Mouse (Mus musculus) adrenal gland, adult 2 months (tissue): ENCODE data around the gene Tldc2. TPM values are rescaled to one million over a fixed set of nuclear protein-coding genes. Genes with fewer than 3 reads are reported as not detected.

Source experiments
- DNase-seq: peaks from one replicate; pipeline ENCODE4 v3.0.0; 2021
- polyA plus RNA-seq: library from polyadenylated mRNA; depleted of rRNA; stranded (reverse); fragments of >200 nt; gene quantifications from 2 replicates; pipeline ENCODE4 v1.2.3, GENCODE M21; 2012
- total RNA-seq, 2 experiments: library from RNA; stranded (reverse); gene quantifications; 2 replicates each; pipeline ENCODE4 v1.2.3; 2021

The Tldc2 gene
- total and polyA plus RNA-seq, 3 experiments: 0.19 TPM; not detected in 2

DNA sequence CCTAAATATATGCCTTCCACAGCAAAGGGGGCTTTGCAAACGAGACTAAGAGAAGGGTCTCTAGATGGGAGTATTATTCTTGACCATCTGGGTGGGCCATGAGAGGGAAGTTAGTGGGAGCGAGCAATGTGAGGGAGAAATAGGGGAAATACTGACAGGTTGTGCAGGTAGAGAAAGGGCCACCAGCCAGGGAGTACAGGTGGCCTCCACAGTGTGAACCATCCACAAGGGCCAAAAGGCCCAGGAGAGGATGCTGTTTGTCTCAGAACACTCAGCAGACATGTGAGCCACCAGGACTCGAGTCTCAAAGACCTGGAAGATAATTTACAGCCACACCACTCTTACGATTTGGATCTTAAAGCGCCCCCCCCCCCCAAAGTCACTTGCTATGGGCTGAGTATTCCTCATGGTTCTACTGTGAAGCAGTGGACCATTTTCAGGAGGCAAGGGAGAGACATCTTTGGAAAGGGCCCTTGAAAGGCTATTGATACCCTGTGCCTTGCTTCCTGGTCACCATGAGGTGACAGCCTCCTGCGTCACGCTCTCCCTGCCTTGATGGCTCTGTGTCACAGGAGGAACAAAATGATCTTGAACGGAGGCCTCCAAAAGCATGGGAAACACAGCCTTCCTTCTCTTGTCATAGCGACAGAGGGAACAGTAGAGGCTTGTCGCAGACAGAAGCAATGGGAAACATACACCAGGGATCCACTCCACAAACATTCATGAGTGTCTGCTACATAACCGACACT is 26.1 kb upstream of the Tldc2 start:
- no peak for DNase-seq

DNA sequence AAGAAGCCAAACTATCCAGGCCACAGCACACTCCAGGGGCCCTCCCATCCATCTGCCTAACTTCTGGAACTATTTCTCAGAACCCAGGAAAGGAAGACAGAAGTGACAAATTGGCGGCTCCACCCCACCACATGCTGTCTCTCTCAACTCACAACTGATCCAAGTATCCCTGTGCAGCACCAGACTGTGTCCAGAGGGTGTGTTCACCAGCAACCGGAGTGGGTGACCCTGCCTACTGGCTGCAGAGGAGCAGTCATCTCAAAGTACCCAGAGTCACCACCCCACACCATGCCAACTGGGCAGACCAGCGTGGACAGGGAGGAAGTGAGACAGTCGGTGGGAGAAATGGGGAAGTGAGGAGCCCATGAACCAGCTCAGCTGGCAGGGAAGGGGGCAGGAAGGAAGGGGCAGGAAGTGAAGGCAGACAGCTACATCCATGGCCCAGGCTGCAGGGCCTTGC is 23.6 kb upstream of the Tldc2 start:
- no peak for DNase-seq

DNA sequence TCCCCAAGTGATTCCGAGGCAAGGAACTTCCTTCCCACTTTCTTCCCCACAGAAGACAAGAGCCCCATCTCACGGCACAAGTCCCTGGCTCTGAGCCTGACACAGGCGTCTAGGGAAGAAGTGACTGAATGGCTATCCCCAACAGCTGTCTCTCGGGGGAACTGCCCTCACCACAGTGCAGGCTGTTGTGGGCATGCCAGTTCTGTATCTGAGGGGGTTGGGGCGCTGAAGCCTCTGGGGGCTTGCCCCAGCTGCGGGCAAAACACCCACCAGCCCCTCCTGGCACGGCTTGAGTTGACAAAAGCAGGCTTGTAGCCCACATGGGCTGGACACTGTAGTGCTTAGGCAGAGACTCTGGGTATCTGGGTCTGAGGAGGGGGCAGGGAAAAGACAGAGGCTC is 22.7 kb upstream of the Tldc2 start:
- no peak for DNase-seq

DNA sequence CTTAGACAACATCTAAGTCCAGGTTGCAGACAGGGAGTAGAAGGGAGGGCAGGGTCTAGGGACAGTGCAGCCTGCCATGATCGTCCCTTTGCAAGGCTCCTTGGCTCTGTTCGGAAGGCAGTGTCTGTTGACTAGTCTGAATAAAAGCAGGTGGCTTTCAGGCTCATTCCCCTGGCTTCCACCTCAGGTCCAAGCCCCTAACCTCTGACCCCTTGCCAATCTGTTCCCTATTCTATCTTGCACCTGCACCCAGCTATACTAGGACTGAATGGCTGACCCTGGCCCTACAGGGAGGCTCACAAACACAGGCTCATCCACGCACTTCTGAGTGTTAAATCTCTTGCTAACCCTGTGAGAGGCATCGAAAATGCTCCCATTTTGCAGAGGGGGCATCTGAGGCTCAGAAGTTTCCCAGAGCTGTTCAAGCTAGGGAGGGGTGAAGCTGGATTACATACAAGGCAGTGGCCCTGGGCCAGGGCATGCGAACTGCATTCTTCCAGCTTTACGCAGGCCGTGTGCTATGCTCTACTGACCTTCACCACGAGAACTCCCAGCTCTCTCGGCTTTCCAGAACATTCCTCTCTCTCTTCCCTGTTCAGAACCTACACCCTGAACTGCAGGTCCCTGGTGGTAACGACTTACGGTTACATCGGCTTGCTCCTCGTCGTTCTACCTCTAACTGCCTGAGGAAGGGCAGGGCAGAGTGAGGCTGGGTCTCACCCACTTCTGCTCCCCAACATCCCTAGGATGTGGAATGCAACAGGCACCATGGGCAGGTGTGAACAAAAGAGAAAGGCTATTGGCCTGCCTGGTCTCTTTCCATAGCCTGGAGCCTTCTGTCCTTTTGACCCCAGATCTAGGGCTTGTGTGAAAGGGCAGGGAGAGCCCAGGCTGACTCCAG is 21.6 kb upstream of the Tldc2 start:
- peak; percentile 76 for DNase-seq

DNA sequence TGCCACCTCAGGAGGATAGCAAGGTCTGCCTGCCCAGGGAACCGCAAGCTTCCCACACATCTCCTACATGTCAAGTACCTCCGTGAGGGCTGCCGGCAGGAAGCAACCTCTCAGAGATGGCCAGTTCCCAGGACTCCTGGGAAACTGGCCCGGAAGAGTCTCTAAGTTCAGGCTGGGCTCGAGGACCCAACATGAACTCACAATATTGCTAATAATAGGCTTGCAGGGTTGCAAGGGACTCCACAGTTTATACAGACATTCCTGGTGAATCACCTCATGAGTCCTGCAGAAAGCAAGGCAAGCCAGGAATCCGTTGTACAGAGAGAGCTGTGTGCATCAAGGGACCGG is 21.0 kb upstream of the Tldc2 start:
- no peak for DNase-seq

DNA sequence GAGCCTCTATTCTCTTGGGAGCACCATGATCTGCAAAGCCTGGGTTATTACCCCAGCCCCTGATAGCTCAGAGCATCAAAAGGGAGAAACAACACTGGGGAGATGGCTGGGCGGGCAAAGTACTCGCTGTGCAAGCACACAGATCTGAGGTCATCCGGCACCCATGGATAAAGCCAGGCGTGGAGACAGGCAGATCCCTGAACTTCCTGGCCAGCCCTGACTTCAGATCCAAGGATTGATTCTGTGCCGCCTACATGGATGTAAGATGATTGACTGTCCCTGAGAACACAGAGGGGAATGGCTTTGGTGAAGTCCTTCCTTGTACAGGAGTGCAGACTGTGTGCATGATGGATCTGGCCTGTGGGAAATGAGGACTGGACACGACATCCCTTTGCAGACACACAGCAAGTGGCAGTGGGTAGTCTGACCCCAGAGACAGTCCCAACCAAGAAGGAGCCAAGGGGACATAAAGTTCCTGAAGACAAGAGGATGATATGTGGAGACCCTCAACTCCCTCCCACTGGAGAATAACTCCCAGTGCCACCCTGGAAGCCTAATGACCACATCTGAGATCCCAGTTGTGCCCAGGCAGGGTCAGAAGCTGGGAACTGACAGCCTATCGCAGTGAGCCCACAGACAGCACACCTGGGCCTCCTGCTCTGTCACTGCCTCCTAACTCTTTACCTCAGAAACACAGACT is 20.0 kb upstream of the Tldc2 start:
- no peak for DNase-seq

DNA sequence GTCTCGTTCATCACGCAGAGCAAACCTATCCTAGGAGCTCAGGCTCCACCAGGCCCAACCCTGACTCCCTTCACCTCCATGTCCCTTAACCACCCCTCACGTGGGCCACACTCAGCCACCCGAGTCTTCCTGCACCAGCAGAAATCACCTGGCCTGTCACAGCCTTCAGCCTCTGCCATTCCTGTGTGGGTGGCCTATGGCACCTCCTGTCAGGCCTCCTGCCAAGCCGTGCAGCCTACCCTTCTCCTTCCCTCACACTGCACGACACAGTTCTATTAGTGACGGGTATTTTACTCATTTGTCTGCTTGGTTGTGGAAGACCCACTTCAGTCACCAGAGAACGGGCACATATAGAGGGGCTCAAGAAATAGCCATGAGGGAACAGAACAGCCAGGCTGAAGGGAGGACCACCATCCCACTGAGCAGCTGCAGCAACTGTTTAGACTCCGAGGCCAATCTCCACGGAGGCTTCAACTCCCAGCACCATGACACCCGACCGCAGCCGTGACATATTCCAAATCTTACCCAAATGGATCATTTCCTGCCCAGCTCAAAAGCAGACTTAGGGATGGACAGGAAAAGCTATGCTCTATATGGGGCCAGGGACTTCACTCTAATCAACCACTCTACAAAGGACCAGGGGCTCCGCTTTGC is 18.0 kb upstream of the Tldc2 start:
- DNase-seq: no peak

DNA sequence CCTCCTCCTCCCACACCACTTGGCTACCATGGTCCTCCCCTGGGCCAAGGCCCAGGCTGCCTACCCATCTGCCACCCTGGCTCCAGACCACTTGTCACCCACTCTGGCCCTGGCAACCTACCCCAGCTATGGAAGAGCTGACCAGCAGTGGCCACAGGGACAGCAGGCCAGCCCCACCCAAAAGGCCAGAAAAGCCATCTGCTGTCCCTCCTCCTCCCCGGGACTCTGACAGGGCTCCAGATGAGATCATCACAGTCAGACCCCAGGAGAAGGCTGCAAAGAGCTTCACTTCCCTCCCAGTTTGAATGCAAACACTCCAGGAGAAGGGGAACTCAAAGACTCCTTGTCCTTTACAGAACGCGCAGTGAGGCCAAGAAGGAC is 17.5 kb upstream of the Tldc2 start:
- DNase-seq: no peak

DNA sequence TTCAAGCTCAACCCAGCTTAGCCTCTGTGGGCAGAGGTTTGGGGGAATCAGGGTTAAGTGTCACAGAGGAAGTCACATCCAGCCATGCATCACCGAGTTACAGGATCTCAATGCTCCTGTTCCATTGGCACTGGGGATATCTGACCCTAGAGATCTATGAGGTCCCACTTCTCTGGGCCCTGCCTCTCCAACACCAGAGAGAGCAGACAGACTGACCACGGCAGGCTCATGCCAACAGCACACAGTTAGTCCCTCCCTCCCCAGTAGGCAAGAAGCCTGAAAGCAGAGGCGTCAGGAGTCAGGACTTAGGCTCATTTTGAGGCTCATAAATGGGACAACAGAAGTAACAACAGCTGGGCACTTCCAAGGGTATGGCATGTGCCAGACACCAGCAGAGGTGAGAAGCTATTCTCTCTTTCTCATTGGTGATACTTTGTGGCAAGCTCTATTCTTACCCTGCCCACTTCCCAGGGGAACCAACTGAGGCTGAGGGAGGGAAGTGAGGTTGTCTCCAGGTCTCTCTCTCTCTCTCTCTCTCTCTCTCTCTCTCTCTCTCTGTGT is 17.0 kb upstream of the Tldc2 start:
- no peak for DNase-seq

DNA sequence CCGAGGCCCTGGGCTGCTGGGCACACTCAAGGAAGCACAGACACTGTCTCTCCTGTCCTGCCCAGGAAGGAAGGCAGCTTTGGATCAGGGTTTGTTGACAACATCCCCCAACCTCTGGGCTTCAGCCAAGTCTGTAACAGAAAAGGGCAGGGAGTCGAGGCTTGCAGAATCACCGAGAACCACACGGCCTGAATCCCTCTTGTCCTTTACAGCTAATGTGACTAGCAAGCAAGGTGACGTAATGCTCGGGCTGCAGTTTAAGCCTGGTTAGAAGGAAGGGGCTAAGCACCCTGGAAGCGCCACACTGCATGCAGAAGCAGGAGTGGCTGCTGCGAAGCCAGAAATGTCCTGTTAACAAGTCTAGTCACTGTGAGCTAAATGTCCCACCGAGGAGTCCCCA is 16.5 kb upstream of the Tldc2 start:
- peak; percentile 82 for DNase-seq

DNA sequence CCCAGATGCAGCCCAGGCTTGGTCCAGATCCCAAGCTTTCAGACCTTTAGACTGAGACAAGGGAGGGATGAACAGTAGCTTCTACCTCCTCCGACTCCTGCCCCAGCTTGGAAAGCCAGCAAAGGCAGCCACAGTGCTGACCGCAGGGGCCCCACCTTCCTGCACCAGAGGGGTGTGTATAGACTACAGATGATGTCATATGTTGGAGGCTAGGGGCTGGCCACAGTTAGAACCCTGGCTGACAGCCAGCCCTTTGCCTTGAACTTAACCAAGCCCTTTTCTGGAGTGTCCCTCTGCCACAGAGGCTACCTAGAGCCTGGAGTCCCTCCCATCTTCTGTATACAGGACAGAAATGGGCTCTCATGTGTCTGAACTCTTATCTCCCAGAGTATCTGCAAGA is 15.3 kb upstream of the Tldc2 start:
- peak; percentile 91 for DNase-seq

DNA sequence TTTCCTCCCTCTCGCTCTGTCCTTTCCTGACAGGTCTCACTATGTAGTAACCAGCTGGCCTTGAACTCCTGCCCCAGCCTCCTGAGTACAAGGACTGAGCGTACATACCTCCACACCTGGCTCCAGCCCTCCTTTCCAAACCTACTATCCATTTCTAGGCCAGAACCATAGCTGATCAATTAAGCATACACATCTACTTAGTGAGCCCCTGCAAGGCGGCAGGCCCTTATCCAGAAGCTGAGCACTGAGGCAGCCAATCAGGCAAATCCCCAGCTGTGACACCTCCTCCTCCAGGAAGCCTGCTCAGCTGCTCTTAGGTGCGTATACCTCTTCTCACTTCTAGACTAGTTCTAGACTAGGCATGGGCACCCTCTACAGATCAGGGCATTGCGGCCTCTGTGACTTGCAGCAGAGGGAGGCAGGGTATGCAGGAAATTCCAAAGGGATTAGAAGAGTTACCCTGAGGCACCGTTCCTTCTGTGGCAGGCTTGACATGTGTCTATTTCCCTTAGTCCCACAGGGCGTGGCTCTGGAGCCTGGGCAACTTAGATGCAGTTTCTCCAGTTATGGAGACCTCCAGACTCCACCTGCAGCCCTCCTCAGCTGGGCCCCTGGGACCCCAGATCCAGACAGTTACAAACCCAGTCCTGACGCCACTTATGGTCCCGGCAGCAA is 14.4 kb upstream of the Tldc2 start:
- DNase-seq: no peak

DNA sequence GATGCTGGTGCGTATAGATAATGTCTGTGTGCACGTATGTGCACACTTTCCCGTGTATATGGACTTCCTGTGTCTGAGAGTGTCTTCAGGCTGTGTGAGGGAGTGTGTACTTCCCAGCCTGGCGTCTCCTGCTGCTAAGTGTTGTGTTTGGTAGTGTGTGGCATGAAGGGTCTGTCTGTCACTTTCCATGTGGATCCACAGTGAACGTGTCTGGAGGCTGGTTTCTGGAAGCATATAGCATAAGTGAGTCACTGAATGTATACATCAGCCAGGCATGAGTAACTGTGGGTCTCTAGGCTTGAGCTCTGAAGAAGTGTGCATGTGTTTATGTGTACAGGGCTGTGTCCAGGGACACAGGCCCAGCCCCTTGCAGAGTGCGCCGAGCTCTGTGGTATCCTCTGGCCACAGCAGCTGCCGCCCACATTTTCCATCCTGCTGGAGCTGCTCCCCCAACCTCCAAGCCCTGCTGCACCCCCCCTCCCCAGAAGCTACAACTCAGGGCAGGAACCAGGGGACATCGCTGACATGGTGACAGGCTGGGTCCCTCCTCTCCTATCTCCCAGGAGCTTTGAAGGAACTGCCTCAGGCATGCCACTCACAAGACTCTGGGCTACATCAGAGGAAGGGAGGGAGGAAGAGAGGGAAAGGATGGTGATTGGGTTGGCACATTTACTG is 13.3 kb upstream of the Tldc2 start:
- no peak for DNase-seq

DNA sequence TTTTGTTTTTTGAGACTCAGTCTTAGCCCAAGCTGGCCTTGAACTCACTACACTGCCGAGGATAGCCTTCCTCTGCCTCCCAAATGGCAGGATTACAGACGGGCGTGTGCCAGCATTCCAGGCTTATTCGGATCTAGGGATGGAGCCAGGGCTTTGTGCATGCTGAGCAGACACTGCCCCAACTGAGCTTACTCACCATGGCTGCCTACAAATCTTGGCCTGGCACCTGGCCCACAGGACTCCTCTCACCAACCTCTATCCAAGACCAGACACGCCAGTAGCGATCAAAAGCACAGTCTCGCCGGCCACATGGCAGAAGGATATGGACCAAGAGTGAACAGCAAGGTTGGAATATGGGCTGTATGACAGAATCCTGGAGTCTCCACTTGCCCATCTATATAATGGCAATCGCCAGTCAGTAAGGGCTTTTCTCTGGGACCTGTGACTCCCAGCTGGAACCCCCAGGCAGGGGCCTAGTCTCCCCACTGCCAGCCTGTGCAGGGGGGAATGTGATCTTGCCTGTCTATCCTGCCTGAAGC is 12.6 kb upstream of the Tldc2 start:
- DNase-seq: peak; percentile 85

DNA sequence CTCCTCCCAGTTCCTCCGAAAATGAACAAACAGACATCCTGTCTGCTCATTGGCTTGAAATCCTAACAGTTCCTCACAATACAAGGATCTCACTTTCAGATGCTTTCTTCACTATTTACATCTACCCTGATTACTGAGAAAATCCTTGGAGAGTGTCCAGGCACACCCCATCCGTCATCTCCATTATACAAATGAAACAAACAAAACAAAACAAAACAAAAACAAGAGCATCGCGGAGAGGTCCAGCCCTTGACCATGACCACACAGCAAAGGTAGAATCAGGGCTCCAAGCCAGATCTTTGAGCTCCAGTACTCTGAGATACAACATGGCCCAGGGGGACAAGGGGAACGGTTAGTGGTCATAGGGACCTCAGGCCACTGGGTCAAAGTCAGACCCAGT is 12.1 kb upstream of the Tldc2 start:
- DNase-seq: no peak

DNA sequence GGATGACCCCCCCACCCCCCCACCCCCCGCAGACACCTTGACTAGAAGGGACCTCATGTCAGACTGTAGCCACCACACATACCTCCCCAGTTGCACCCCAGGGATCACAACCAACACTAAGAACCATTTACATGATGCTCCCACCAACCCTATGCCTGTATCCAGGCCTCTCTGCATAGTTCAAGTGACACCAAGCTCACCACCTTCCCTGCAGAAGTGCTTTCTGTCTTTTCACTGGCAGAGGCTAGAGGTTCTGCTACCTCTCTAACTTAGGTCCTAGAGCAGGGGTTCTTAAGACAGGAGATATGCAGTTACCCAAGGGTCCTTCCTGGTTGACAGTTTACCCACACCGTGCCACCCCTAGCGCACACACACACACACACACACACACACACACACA is 11.6 kb upstream of the Tldc2 start:
- DNase-seq: no peak

DNA sequence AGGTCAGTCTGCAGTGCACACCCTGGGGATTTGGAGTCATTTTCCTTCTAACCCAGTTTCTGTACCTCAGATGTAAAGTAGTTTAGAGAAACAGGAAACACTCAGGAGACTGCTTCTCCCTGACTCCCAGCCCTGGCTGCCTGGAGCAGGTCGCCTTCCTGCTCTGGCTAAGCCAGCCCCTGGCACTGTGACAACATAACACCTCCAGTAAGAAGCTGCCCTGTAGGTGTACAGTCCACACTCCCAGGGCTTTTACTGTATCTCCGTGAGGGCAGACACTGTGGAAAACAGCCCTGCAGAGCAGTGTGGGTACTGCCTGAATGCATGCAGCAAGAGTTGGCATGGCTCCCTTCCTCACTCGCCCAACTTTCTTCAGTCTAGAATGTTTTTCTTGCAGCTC is 11.2 kb upstream of the Tldc2 start:
- no peak for DNase-seq

DNA sequence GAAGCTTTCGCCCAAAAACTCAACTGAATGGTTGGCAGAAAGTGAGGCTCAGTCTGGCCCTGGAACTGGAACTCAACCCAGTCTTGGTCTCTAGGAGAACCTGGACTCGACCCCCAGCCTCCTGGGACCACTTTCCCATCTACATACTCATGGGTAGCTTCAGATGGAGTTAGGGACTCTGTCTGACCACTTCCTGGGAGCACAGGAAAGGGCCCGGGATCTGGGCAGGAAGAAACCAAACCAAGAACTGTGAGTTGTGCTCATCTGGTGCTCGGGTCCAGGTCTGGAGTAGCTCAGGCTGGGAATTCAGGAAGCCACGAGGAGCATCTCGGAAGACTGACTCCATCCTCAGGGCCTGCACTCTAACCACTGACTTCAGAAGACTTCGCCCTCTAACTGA is 10.3 kb upstream of the Tldc2 start:
- DNase-seq: no peak

DNA sequence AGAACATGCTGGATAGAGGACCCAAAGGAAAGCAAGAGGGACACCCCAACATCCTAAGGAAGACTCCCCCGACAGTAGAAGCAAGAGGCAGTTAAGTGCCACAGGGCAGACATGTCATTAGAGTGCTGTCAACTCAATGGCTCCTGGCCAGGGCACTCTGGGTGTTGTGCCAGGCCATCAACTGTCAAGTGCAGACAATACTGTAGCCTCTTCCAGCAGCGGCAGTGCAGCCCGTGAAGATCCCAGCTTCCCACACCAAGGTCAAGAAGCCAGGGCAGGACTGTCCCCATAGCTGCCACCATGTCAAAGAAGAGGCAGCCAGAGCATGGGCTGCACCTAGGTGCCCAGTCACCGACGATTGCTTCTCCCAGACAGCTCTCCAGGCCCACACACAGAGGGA is 9.7 kb upstream of the Tldc2 start:
- DNase-seq: peak; percentile 85

DNA sequence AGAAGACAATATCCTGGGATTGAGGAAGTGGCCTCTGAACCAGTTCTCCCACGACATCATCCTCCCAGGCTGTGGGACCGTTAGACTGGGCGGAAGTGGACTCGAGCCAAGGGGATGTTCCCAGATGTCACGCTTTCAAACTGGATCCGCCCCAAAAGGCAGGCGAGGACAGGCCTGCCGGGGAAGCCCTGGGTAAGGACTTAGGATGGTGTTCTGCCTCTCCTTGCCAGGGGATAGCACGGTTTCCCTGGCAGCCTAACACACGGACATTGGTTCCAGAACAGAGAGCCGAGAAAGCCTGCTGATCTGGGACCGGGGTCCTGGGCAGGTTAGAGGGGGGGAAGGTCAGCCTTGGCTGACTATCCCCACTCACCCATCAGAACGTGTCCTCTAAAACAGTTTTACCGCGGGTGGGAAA is 9.2 kb upstream of the Tldc2 start:
- DNase-seq: peak; percentile 94
